Mouse (Mus musculus) limb, embryonic 14.5 days (tissue): Measurements from ENCODE around the gene Acbd3. TPM values are rescaled to one million over a fixed set of nuclear protein-coding genes. Genes with fewer than 3 reads are reported as not detected.

Experiments
- ATAC-seq: fragments of 200-750 bp; cut with Nextera tagmentation; 2 replicates; pipeline ENCODE4 v1.8.0; 2017; ENCODE audit warnings: low read depth, moderate number of reproducible peaks, moderate TSS enrichment; ENCODE audit not compliant: low FRiP score
- DNase-seq: peaks from one replicate; pipeline ENCODE4 v3.0.0-alpha.2; 2015; ENCODE audit warnings: low spot score
- H3K27ac ChIP-seq: fragments of 300-500 bp; sonication (generic); replicated peaks from 2 replicates; pipeline ENCODE4 v1.5.1; 2014; ENCODE audit warnings: low read depth, mild to moderate bottlenecking, low read length, moderate library complexity, mixed read lengths
- H3K27me3 ChIP-seq: fragments of 300-500 bp; sonication (generic); 2 replicates; pipeline ENCODE4 v1.6.1; 2014; ENCODE audit warnings: low read length, mixed read lengths; ENCODE audit not compliant: control insufficient read depth, insufficient read depth
- H3K36me3 ChIP-seq: fragments of 300-500 bp; sonication (generic); 2 replicates; pipeline ENCODE4 v1.6.1; 2014; ENCODE audit warnings: mild to moderate bottlenecking, low read length, moderate library complexity, mixed read lengths; ENCODE audit not compliant: control insufficient read depth, insufficient read depth
- H3K4me1 ChIP-seq: fragments of 300-500 bp; sonication (generic); 2 replicates; pipeline ENCODE4 v1.6.1; 2014; ENCODE audit warnings: antibody characterized with exemption, low read length, mixed read lengths; ENCODE audit not compliant: control insufficient read depth, insufficient read depth
- H3K4me2 ChIP-seq: fragments of 300-500 bp; sonication (generic); replicated peaks from 2 replicates; pipeline ENCODE4 v1.6.1; 2014; ENCODE audit warnings: low read depth, mild to moderate bottlenecking, low read length, moderate library complexity; ENCODE audit not compliant: severe bottlenecking
- H3K4me3 ChIP-seq: fragments of 300-500 bp; sonication (generic); replicated peaks from 2 replicates; pipeline ENCODE4 v1.5.1; 2014; ENCODE audit warnings: low read length
- H3K9ac ChIP-seq: fragments of 300-500 bp; sonication (generic); 2 replicates; pipeline ENCODE4 v1.6.1; 2014; ENCODE audit warnings: mild to moderate bottlenecking, low read depth, low read length, moderate library complexity; ENCODE audit not compliant: severe bottlenecking
- H3K9me3 ChIP-seq: fragments of 300-500 bp; sonication (generic); 2 replicates; pipeline ENCODE4 v1.6.1; 2016; ENCODE audit warnings: low read length; ENCODE audit not compliant: control insufficient read depth
- POLR2A ChIP-seq: fragments of 200-500 bp; IDR thresholded peaks from 2 replicates; pipeline ENCODE4 v1.8.0; 2012; ENCODE audit warnings: inconsistent platforms, mild to moderate bottlenecking, moderate library complexity, borderline replicate concordance; ENCODE audit not compliant: insufficient read depth, insufficient read length; ENCODE audit errors: extremely low read depth
- WGBS: fragments of 180-500 bp; shearing (Covaris S2); extraction: QIAGEN DNeasy Blood & Tissue Kit; methylation state at CpG from one replicate; pipeline ENCODE4 v1.1.7; 2014; 5-methylcytosine and 5-hydroxymethylcytosine counted together
- polyA plus RNA-seq, 2 experiments: library from polyadenylated mRNA; depleted of rRNA in 1 of 2; stranded (reverse) in 1 of 2; unstranded in 1 of 2; fragments of >200 nt; fragmentation: Nextera tagmentation in 1 of 2; extraction: Ambion mirVana in 1 of 2; gene quantifications; 2 replicates each; pipeline versions ENCODE4 v1.2.1 to v1.2.3; 2012 to 2014

The Acbd3 gene
- polyA plus RNA-seq, 2 experiments, result 29.4 to 41.9 TPM

DNA sequence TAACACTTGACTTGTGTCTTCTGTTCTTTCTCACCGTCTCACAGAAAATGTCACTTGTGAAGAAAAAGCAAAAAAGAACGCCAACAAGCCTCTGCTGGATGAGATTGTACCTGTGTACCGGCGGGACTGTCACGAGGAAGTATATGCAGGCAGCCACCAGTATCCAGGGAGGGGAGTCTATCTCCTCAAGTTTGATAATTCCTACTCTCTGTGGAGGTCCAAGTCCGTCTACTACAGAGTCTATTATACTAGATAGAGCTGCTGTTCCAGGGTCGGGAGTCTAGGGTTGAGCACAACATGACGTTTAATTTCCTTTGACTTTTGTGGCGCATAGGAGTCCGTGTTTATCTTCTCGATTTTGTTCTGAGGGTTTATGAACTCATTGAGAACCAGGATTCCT, 26.3 kb downstream of the Acbd3 start:
- H3K27me3 ChIP-seq, result no peaks in the 10 kb centered on the region
- WGBS, result 96% methylated on average over 11 of the region's 11 CpGs
- H3K27ac ChIP-seq, result no peak overlapping the region
- TF ChIP-seq POLR2A, result no peak
- no peak overlapping the region for H3K4me3 ChIP-seq
- H3K9ac ChIP-seq, result no peak overlapping the region
- no peaks in the 10 kb centered on the region for H3K4me1 ChIP-seq
- peaks cover 63% of the 10 kb centered on the region for H3K36me3 ChIP-seq
- no peak for ATAC-seq
- no peak overlapping the region for H3K4me2 ChIP-seq
- DNase-seq, result no peak
- no peaks in the 10 kb centered on the region for H3K9me3 ChIP-seq

DNA sequence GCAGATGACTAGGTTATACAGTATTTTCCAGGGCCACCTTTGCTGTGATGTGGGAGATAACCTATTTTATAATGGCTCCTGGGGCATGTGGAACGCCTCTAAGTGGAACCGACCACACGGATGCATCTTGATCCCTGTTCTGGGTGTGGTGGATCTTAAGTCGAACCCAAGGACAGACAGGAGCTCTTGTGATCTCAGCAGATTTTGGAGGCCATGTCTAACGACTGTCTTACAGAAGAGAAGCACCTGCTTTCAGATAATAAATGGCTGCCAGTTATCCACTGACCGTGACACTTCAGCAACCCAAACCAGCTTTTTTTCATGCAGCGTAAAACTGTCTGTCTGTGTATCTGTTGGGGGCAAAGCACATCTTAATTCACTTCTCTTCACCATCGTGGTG, 28.5 kb downstream of the Acbd3 start:
- Histone ChIP-seq H3K4me3 (no peak overlapping the region), H3K4me2 (no peak overlapping the region), H3K9ac (no peak overlapping the region), H3K27ac (no peak overlapping the region), H3K4me1 (no peaks in the 10 kb centered on the region), H3K36me3 (peaks cover 44% of the 10 kb centered on the region), H3K9me3 (no peaks in the 10 kb centered on the region), H3K27me3 (no peaks in the 10 kb centered on the region)
- 87% methylated on average over 8 of the region's 8 CpGs for WGBS
- no peak for TF ChIP-seq POLR2A
- DNase-seq (no peak), ATAC-seq (no peak)

DNA sequence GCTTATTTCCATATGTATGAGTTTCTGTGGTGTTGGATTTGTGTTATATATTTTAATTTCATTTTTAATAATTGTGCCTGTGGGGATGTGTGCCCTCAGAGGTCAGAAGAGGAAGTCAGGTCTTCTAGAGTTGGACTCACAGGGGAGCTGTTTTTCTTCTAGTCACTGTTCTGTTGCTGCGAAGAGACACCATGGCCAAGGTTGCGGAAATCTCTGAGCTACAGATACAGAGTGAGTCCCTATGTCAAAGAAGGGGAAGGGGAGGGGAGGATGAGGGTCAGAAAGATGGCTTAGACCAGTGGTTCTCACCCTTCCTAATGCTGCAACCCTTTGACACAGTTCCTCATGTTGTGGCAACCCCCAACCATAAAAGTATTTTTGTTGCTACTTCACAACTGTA, 30.9 kb downstream of the Acbd3 start:
- WGBS, result 97% methylated on average over 2 of the region's 2 CpGs
- TF ChIP-seq POLR2A, result no peak
- Histone ChIP-seq H3K4me1 (no peaks in the 10 kb centered on the region), H3K9me3 (no peaks in the 10 kb centered on the region), H3K27ac (no peak overlapping the region), H3K4me2 (no peak overlapping the region), H3K9ac (no peak overlapping the region), H3K4me3 (no peak overlapping the region), H3K36me3 (peaks cover 34% of the 10 kb centered on the region), H3K27me3 (no peaks in the 10 kb centered on the region)
- no peak for ATAC-seq
- no peak for DNase-seq

DNA sequence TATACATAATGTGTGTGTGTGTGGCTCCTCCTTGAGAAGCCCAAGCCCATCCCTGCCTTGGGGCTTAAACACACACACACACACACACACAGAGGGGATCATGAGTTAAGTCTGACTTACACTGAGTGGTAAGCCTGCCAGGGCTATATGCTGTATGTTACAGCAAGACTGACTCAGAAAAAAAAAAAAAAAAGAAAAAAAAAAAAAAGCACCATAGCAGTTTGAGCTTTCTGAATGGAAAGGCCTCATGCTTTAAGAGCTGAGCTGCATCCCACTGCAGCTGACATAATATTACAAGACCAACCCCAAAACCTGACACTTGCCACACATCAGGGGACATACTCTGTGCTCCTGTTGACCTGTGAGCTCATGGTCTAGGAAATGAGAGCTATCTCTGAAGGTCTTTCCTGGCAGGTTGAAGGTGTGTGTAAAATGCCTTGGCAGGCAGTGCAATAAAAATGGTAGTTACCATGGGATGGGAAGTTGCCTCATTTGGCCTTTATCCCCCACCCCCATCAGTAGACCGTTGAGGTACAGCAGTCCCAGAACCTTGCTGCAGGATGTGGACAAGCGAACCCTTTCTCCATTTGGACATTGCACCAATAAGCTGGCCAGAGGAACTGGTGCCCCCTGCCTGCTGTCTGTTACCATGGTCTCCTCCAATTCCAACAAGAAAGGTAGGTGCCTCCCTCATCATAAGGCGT, 31.6 kb downstream of the Acbd3 start:
- Histone ChIP-seq H3K4me3 (no peak overlapping the region), H3K27me3 (no peaks in the 10 kb centered on the region), H3K9me3 (no peaks in the 10 kb centered on the region), H3K27ac (no peak overlapping the region), H3K36me3 (peaks cover 27% of the 10 kb centered on the region), H3K4me2 (no peak overlapping the region), H3K4me1 (no peaks in the 10 kb centered on the region), H3K9ac (no peak overlapping the region)
- no peak for DNase-seq
- 79% methylated on average over 3 of the region's 3 CpGs for WGBS
- no peak for TF ChIP-seq POLR2A
- no peak for ATAC-seq

DNA sequence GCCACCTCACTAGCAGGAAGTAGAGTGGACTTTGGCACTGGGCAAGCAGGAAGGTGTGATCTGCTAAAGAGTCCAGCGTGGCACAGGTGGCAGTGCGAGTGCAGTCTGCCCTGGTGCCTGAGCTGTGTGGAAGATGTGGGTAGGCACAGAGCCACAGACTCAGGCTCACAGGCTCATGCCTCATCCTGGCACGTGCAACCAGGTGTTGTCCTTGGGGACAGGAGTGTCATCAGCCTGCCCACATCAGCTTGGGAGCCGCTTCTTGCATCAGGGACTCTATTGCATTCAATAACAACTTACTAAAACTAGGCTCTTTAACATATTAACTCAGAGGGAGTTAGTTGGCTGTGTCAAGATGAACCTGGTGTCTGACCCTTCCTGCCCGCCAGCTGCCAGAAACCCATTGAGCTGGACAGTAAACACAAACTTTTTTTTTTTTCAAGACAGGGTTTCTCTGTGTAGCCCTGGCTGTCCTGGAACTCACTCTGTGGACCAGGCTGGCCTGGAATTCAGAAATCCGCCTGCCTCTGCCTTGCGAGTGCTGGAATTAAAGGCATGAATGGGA, 32.2 kb downstream of the Acbd3 start:
- ATAC-seq, result no peak
- no peak overlapping the region for H3K4me3 ChIP-seq
- DNase-seq, result no peak

More for the DNA sequence above, 32.2 kb downstream of the Acbd3 start:
- Histone ChIP-seq H3K27ac (no peak overlapping the region), H3K36me3 (peaks cover 21% of the 10 kb centered on the region), H3K9ac (no peak overlapping the region), H3K4me2 (no peak overlapping the region), H3K27me3 (no peaks in the 10 kb centered on the region), H3K9me3 (no peaks in the 10 kb centered on the region), H3K4me1 (peaks cover 1% of the 10 kb centered on the region)
- 92% methylated on average over 7 of the region's 7 CpGs for WGBS
- no peak for TF ChIP-seq POLR2A
